In genomic region chr3:138877741-138878140, GRCm38 (mm10) we compare ENCODE assay signal across 12 mouse cellular contexts.
DNase-seq lines count a peak whose midpoint lies in the region; ATAC-seq and TF ChIP-seq lines count a peak whose summit lies in the region.
"Had no signal": no experiment of that assay in that cellular context is flagged by ENCODE, and none has a peak within 500 bp of the region (broad histone marks: within the 10 kb centered on the region; RNA-seq: fewer than 3 reads in every experiment).

No protein-coding gene starts in this region.

- 74% methylated on average over 4 of the region's 4 CpGs for WGBS in hindbrain, embryonic 15.5 days
- WGBS in hindbrain, postnatal 0 days: 72% methylated on average over 4 of the region's 4 CpGs
- WGBS in neural tube, embryonic 15.5 days: 70% methylated on average over 4 of the region's 4 CpGs
- WGBS in liver, embryonic 14.5 days (ENCODE audit: insufficient replicate concordance): 33% methylated on average over 4 of the region's 4 CpGs

- no peak overlapping the region for H3K4me3 ChIP-seq in hindbrain, embryonic 15.5 days
- H3K4me3 ChIP-seq in hindbrain, postnatal 0 days (ENCODE audit: low read length): no peak overlapping the region
- no peak overlapping the region for H3K4me3 ChIP-seq in neural tube, embryonic 15.5 days (replicated peaks)
- no peak overlapping the region for H3K4me3 ChIP-seq in liver, embryonic 14.5 days (ENCODE audit: insufficient read depth in 1 of 2, low read depth in 2 of 2, low read length in 2 of 2)
- H3K4me3 ChIP-seq: forebrain, embryonic 15.5 days had no signal

- no peak overlapping the region for H3K4me2 ChIP-seq in hindbrain, embryonic 15.5 days
- H3K4me2 ChIP-seq in hindbrain, postnatal 0 days (ENCODE audit: low read depth, low read length): no peak overlapping the region
- no peak overlapping the region for H3K4me2 ChIP-seq in neural tube, embryonic 15.5 days
- H3K4me2 ChIP-seq in liver, embryonic 14.5 days (ENCODE audit: low read depth): no peak overlapping the region
- H3K4me2 ChIP-seq: forebrain, embryonic 15.5 days had no signal

- peak overlapping the region; percentile 58; the same call in 1 of the 2 replicates for H3K27ac ChIP-seq in hindbrain, embryonic 15.5 days (replicated peaks)
- H3K27ac ChIP-seq in hindbrain, postnatal 0 days: no peak overlapping the region
- H3K27ac ChIP-seq in neural tube, embryonic 15.5 days (replicated peaks): peak overlapping the region; percentile 43; the same call in 1 of the 2 replicates
- no peak overlapping the region for H3K27ac ChIP-seq in liver, embryonic 14.5 days
- H3K27ac ChIP-seq: forebrain, embryonic 15.5 days had no signal

- no peak for TF ChIP-seq EP300 in liver, embryonic 14.5 days (IDR thresholded peaks at IDR 0.05; ENCODE audit: low read depth)

- no peak for ATAC-seq in hindbrain, embryonic 15.5 days (ENCODE audit: low FRiP score, low read depth)
- no peak for ATAC-seq in hindbrain, postnatal 0 days
- ATAC-seq in neural tube, embryonic 15.5 days (ENCODE audit: low FRiP score): no peak
- ATAC-seq in liver, embryonic 14.5 days (ENCODE audit: insufficient read depth): peak; percentile 43; the same call in 1 of the 2 replicates
- ATAC-seq: forebrain, embryonic 15.5 days had no signal

- DNase-seq in hindbrain, postnatal 0 days (ENCODE audit: low spot score): no peak
- no peak for DNase-seq in neural tube, embryonic 10.5 days (ENCODE audit: extremely low spot score, low spot score)
- no peak for DNase-seq in liver, embryonic 14.5 days (ENCODE audit: low read depth in 3 of 3, low spot score in 3 of 3)
- DNase-seq in retina, postnatal 1 day: no peak
- no peak for DNase-seq in kidney, postnatal 25 days
- DNase-seq: cerebellum, postnatal 14 days; gastrocnemius, postnatal 25 days; heart, postnatal 36 days; midbrain, embryonic 14.5 days had no signal

- TF ChIP-seq CTCF in hindbrain, postnatal 0 days (IDR thresholded peaks at IDR 0.05; ENCODE audit: low read depth): no peak
- TF ChIP-seq CTCF in liver, embryonic 14.5 days (IDR thresholded peaks at IDR 0.05; ENCODE audit: low read depth): no peak

- no peaks in the 10 kb centered on the region for H3K9me3 ChIP-seq in hindbrain, embryonic 15.5 days
- no peaks in the 10 kb centered on the region for H3K9me3 ChIP-seq in hindbrain, postnatal 0 days (ENCODE audit: low read length)
- no peaks in the 10 kb centered on the region for H3K9me3 ChIP-seq in neural tube, embryonic 15.5 days (replicated peaks)
- no peaks in the 10 kb centered on the region for H3K9me3 ChIP-seq in liver, embryonic 14.5 days (ENCODE audit: control insufficient read depth, low read length)
- H3K9me3 ChIP-seq: forebrain, embryonic 15.5 days had no signal

- peaks cover 3% of the 10 kb centered on the region; the same call in 1 of the 2 replicates for H3K36me3 ChIP-seq in hindbrain, embryonic 15.5 days
- H3K36me3 ChIP-seq in hindbrain, postnatal 0 days (ENCODE audit: insufficient read depth, low read length): no peaks in the 10 kb centered on the region; the same call in 1 of the 2 replicates
- H3K36me3 ChIP-seq in neural tube, embryonic 15.5 days: peaks cover 10% of the 10 kb centered on the region
- H3K36me3 ChIP-seq in liver, embryonic 14.5 days (replicated peaks; ENCODE audit: control insufficient read depth, insufficient read depth, low read depth): no peaks in the 10 kb centered on the region

- H3K9ac ChIP-seq in hindbrain, embryonic 15.5 days: no peak overlapping the region
- no peak overlapping the region for H3K9ac ChIP-seq in hindbrain, postnatal 0 days (replicated peaks; ENCODE audit: low read length)
- H3K9ac ChIP-seq in neural tube, embryonic 15.5 days (replicated peaks): no peak overlapping the region
- no peak overlapping the region for H3K9ac ChIP-seq in liver, embryonic 14.5 days (replicated peaks)
- H3K9ac ChIP-seq: forebrain, embryonic 15.5 days had no signal

- no peaks in the 10 kb centered on the region for H3K27me3 ChIP-seq in hindbrain, embryonic 15.5 days
- H3K27me3 ChIP-seq in hindbrain, postnatal 0 days (ENCODE audit: insufficient read depth, low read length): no peaks in the 10 kb centered on the region
- no peaks in the 10 kb centered on the region for H3K27me3 ChIP-seq in neural tube, embryonic 15.5 days (replicated peaks)
- no peaks in the 10 kb centered on the region for H3K27me3 ChIP-seq in liver, embryonic 14.5 days (ENCODE audit: control insufficient read depth, insufficient read depth, low read length)
- H3K27me3 ChIP-seq: forebrain, embryonic 15.5 days had no signal

- peaks cover 27% of the 10 kb centered on the region for H3K4me1 ChIP-seq in hindbrain, embryonic 15.5 days (replicated peaks)
- H3K4me1 ChIP-seq in hindbrain, postnatal 0 days (ENCODE audit: insufficient read depth, low read length): peaks cover 10% of the 10 kb centered on the region; the same call in 1 of the 2 replicates
- H3K4me1 ChIP-seq in neural tube, embryonic 15.5 days: peaks cover 10% of the 10 kb centered on the region
- H3K4me1 ChIP-seq in liver, embryonic 14.5 days (replicated peaks; ENCODE audit: control insufficient read depth in 2 of 2, insufficient read depth in 2 of 2, low read length in 1 of 2): no peaks in the 10 kb centered on the region

Comparison
In these comparisons a context has a peak if more than half of its experiments do, and no peak if none do; other contexts are left out.
1. H3K27ac ChIP-seq: peak in hindbrain, embryonic 15.5 days (single experiment) and neural tube, embryonic 15.5 days (single experiment); none in hindbrain, postnatal 0 days (single experiment) and liver, embryonic 14.5 days (single experiment).